Mouse (Mus musculus) thymus, postnatal 10 days (tissue): ENCODE measurements around the gene Glyctk.

Source experiments
- DNase-seq, 2 experiments: peaks; one replicate each; pipeline ENCODE4 v3.0.0; 2021; ENCODE audit warnings: low spot score in 2 of 2

Glyctk gene

DNA sequence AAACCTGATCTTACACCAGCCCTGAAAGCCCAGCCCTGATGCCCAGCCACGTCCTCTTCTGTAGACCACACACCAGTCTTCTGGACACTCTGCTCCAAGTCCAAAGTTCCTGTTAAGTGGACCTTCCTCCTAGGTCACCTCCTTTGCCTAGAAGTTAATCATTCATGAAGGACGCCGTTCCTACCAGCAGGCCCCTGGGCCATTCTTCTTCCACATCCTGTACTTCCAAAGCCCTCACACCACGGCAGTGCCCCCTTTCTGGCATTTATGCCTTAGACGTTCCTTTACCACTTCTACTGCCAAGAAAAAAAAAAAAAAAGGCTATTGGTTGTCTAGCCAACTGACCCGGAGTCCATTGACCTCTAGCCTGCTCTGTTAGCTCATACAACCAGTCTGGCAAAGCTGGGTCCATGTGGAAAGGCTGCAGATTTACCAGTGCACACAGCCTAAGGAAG lies at the start of gene Glyctk:
TSS of gene Glyctk (minus strand) at position 102 of the 455 bp plus-strand sequence.
- no peak for DNase-seq

DNA sequence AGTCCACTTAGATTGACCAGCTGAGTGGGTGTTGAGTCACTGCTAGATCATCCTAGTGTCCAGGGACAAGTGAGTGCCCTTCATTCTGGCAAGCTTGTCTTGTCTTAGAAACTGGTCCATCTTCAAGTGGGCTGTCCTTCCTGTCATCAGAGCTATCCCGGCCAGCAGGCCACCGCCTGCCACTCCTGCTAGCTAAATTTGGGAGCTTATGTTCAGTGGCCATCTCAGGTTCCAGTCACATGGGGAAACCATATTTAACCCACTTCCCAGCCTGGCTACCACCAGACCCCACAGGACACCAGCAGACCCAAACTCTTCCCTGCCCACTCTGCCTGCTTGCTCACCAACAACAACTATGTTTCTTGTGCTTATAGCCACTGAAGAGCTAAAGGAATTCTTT lies 48.6 kb upstream of the Glyctk start:
- no peak for DNase-seq

DNA sequence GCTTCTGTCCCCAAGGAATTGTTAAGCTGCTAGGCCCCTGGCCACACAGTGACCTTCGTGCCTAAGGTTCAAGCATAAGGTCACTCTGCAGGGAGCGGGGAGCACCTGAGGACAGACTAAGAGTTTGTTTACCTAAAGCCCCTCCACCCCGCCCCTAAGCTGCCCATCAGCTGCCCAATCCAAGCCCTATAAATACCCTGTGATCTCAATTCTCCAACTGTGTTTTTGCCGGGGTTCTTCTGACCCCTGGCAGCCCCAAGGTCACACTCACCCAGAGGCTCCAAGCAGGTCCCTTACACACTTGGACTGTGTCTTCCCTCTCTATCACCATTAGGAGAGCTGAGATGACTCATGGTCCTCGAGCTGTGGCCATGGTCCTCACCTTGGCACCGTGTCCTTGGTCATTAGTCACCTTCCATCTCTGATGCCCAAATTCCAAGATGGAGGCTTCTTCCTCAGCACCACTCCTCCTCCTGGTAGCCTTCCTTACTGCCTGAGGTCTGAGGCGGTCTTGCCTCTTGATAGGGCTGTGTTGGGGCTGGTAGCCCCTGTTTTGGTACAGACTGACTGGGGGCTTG lies 47.9 kb upstream of the Glyctk start:
- DNase-seq, result no peak

DNA sequence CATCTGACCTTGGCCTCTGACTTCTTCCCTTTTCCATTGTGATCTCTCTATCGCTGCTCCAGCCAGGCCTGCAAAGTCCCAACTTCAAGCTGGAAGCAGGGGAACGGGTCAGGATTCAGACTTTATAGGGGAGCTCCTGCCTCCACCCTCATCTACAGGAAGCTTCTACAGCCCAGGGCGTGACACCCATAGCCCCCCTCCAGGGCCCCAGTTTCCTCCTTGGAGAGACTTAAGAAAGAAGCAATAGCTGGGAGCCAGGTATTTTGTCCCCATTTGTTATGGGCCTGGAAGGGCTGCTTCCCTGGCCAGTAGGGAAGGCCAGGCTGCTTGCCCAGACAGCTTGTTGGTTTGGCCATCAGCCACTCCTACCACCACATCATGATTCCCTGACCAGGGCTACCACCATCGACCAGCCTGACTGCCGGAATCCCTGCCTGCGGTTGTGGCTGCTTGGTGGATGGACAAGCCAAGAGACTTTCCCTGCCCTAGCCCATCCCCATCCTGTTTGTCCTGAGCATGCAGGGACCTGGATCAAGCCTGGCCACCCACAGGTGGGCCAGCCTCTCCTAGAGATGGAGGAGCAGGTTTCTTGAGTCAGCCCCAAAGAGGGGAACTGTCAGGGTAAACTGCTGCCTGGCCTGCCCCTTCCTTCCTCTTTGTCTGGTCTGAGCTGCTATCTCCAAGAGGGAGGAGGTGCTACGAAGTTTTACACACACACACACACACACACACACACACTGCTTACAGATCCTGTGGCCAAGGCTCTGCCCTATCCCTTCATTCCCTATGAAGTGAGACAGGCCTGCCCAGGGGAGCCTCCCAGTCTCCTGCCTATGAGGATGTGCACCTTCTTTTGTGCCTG lies 46.3 kb upstream of the Glyctk start:
- no peak for DNase-seq

DNA sequence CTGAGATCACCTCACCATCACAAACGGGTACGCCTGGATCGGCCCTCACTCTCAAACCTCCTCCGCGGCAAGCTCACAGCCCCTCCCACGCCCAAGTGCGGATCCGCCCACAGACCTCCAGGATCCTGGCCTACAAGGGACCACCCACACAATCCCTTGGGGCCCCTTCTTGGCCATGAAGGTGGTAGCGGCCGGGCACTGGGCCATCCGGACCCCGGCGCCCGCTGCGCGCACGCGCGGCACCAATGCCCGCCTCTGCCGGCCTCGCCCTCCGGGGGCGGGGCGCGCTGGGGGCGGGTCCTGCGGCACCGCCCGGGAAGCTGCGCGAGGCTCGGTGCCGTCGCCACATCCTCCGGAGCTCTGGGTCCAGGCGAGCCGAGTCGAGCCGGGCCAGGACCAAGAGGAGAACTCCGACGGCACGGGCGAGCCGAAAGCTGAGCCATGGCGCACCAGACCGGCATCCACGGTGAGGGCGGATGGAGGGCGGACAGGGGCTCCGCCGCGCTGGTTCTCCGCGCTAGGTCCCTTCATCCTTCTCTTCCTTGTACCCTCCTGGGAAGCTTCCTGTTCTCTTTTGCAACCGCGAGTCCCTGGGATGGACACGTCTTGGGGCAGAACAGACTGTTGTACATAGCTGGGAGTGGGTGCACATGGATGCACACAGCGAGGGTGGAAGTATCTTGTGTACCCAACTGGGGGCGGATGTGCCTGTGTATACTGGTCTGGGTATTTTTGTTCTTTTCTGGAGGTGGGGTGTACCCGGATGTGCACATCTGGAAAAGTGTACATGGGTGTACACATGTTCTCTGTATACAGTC lies 45.1 kb upstream of the Glyctk start, which contains the start of gene Twf2:
TSS of gene Twf2 (plus strand) at position 290 of the 818 bp plus-strand sequence.
- peak; percentile 72 to 80 for DNase-seq

DNA sequence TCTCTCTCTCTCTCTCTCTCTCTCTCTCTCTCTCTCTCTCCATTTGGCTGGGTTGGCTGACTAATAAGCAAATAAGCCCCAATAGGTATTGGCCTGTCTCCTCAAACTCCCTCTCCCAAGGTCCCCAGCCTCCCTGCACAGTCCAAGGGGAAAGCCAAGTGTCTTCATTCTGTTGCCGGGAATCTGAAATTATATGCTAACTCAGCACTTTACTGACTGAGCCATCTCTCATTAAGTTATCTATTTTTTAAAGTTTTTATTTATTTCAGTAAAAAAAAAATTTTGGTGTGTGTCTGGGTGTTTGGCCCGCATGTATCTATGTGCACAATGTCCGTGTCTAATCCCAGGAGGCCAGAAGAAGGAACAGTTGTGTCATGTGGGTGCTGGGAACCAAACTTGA lies 44.0 kb upstream of the Glyctk start:
- DNase-seq, result no peak

DNA sequence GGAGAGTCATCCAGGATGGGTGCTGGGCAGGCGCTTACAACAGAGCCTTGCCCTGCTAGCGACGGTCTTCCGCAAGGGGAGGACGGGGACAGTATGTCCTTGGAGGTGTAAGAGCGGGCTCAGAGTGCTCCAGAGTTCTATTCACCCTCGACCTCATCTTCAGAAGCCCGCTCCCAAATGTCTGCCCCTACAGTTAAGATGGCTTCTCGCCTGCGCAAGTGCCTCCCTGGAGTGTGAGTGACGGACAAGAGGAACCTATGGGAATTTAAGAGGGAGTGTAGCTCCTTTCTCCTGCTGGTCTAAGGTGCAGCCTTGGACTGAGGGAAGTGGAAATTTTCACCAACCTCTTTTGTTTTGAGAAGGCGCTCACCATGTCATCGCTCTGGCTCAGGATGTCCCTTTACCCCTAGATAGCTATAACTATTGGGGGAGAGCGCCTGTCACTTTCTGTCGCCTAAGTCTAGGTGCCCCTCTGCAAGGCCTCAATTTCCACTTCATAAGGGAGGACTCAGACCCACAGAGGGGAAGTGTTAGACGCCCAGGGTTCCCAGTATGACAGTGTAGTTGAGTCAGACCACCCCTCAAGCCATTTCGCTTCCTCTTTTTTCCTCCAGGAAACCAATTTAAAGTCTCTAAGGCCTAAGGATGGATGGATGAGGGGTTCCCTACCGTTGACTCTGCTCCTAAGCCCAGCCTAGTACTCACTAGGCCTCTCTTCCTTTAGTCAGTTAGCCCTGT lies 41.8 kb upstream of the Glyctk start, which contains the start of gene Ppm1m:
TSS of gene Ppm1m (minus strand) at position 212 of the 738 bp plus-strand sequence.
- no peak for DNase-seq

DNA sequence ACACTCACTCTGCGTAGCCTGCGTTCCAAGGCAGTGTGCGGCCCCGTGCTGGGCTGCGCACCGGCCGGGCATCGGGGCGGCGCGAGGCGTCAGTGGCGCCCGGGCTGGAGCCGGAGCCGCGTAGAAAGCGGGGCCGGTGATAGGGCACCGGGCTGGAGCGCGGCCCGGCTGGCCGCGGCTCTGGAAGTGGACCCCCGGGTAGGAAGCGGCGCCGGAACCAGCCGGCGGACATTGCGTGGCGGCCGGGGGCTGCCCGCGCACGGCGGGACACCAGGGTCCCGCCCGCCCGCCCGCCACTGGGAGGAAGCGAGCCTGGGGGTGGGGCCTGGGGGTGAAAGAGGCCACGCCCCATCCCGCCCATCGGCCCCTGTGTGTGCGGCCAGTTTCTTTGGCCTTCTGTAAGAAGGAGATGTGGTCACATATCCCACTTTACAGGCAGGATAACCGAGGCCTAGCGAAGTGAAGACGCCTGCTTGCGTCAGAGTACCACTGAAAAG lies 41.1 kb upstream of the Glyctk start:
- peak in 1 of 2 experiments; percentile 51 for DNase-seq

DNA sequence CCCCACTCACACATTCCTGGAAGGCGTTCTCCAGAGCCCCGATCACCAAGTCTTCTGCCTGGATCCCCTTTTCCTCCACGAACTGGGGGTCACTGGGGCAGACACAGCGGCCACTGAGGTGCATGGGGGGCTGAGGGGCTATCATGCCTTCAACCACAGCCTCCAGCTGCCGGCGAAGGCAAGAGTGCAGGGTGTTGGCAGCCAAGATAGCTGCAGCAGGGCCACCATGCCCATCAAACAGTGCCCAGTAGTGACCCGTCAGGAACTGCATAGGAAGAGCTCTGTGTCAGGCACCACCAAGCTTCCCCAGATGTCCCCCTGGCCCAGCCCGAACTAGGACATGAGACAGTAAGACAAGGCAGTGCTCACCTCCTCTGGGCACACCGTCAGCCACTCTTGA lies 39.8 kb upstream of the Glyctk start:
- DNase-seq, result no peak

DNA sequence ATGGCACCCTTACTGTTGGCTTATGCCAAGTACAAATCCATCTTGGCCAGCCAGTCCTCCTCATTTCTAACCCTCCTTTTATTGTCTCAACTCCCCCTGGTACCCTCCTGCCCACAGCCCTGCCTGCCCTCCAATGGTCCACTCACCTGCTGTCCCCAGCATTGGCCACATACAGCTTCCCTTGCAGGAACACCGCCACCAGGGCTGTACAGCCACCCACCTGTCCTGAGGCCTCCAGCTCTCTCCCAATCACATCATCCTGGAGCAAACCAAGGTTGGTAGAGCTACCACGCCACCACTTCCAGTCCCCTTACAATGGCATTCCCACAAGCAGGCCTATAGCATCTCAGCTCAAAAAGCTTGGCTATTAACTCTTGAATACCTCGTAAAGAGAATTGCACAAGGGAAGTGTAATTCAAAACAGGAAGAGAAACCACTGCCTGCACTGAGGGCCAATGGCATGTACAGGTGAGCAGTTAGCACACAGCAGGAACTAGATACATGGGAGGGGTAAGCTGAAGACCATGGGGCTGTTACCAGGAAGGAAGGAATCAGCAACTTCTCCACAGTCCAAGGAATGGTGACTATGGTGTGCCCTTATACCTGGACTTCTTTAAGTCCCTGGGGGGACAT lies 39.3 kb upstream of the Glyctk start:
- DNase-seq, result no peak

DNA sequence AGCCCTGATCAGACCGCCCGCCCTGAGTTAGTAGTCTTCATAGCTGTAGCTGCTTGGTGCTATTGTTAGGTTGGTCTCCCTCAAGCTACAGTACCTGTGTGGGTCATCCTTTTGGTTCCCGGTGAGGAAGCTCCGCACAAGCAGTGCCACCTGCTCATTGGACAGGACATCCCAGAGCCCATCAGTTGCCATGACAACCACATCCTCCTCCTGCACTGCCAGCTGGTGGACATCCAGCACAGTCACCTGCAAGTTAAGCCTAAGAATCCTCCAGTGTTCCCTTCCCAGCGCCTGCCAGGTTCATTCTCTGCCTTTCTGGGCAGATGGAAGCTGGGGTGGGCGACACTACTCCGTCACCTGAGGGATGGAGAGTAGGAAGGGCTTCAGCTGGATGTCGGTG lies 37.8 kb upstream of the Glyctk start:
- DNase-seq, result no peak

DNA sequence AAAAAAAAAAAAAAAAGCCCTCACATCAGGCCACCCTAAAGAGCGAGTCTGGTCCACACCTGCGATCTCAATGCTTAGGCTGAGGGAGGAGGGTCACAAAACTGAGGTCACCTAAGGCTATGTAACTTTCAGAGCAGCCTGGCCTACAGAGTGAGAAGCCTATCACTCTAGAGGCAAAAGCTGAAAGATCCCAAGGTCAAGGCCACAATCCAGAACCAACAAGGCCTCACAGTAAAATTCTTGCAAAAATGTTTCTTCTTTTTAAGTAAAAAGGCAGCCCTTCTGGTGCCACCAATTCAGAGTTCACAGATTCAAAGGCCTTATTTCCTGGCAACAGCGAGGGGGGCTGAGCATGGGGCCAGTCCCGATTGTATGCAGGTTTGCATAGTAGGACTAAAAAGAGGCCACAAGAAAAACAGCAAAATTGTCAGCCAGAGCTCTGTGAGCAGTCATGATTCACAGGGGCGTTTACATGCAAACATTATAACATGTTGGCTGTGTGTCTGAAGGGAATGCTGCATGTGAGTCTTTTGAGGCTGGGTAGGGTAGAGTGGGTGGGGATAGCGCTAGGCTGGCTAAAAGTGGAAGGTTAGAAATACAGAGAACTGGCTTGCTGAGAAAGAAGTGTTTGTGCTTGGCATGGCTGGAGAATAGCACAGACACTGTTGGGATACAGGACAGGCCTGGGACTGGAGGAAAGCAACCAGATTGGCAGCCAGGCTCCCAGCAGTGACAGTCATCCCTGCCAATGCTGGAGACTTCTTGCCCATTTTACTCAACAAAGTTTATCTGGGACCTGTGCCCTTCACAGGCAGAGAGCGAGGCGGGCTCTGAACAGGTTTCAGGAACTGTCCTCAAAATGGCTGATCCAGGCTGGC lies 36.2 kb upstream of the Glyctk start:
- DNase-seq, result no peak

DNA sequence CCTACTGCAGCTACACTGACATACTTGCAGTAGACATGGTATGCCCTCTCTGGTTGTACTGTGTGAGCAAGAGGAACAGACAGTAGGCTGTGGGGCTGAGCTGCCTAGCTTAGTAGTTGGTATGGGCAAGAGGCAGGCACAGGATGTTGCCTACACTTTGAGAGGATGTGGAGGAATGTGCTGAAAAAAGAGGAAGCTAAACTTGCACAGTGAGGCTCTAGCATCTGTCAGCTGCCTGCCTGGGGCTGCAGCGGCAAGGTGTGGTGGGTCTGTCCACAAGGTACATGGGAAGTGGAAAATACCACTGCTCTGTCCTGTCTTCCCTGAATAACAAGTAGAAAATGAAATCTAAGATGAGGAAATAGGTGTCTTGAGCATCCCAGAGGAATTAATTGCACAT lies 35.1 kb upstream of the Glyctk start:
- no peak for DNase-seq

DNA sequence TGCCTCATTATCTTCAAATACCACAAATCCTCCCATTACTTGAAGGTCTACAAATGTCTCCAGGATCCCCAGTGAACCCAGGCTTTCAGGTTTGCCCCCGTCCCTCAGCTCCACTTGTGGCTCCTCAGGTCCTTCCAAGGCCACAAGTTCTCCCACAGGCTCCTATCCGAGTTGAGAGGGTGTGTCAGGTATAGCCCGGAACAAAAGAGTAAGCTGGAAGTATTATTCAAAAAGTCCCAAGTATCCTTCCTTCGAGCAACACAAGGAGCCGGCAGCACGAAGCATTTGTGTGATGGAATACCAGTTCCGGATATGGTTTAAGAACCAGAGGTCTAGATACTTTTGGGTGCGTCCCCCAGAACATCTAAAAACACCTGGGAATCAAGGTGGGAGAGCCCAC lies 34.1 kb upstream of the Glyctk start:
- DNase-seq, result no peak

DNA sequence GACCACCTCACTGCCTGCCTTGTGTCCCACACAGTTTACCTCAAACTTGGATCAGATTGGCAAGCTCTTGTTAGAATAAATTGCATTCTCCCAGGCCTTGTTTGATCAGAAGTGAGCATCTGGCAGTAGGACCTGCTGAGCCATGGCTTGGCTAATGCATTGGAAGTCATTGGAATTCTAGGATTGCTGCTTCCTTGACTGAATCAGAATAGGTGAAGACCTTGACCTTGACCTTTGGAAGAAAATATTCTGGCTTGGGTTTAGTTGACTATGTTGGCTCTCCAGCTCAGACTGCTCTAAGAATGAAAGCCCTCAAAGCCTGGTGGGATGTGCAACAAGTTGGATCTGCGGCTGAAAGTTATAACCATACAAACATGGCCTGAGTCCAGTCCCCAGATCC lies 33.4 kb upstream of the Glyctk start:
- no peak for DNase-seq

DNA sequence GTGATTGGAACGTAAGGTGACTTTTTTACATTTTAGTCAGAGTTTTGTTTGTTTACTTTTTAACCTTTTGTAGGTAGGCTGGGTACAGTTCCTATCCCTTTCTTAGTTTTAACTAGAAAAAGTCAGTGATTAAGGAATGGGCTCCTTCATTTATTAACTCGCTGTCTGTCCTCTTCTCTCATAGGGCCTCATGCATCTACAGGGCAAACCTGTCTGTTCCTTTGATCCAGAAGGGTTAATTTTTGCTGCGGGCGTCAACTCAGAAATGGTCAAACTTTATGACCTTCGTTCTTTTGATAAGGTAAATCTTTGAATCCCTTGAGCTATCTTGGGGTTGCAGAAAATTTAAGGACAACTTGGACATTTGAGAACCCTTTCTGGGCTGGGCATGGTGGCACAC lies 26.1 kb upstream of the Glyctk start:
- no peak for DNase-seq

DNA sequence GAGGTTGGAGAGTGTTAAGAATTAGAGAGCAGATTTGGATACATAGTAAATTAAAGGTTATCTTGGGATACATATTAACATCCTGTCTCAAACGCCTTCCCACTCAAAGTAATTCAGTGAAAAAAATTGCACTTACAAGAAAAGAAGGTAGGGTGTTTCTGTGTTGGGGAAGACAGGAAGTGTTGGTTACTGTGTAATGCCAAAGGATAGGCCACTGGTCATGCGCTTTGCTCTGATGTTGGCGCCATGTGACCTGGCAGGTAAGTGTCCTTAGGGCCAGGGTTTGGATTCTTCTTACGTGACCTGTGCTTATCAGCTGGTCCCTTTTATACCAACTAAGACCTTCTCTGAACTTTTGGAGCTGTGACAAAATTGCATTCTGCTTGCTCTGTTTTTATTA lies 24.2 kb upstream of the Glyctk start:
- DNase-seq, result no peak

DNA sequence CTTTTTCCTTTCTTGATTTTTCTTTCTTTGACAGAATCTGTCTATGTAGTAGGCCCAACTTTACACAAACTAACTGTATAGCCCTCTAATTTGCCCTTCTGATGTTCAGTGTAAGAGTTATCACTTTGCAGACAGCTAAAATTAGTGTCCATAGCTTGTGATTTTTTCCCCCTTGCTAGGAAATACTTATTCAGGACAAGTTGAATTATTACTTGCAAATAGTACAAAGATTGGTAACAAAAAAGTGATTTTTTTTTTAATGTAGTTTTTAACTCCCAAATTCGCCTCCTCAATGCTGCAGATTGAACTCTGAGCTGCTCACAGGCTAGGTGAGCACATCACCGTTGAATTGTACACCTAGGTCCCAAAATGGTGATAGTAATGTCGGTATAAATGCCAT lies 22.0 kb upstream of the Glyctk start:
- no peak for DNase-seq

DNA sequence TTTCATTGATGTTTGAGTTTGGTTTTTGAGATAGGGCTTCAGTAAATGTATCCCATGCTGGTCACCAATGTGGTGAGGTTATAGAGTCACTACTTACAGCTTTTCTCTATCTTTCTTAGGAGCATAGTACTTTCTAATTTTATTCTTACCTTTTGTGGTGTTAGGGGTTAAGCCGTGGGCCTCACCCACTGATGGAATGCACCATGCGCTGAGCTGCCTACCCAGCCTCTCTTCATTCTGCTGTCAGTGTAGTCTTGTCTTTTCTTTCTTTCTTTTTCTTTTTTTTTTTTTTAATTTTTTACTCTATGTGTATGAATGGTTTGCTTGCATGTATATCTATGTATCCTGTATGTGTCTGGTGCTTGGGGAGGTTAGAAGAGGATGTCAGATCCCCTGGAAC lies 21.5 kb upstream of the Glyctk start:
- DNase-seq, result no peak

DNA sequence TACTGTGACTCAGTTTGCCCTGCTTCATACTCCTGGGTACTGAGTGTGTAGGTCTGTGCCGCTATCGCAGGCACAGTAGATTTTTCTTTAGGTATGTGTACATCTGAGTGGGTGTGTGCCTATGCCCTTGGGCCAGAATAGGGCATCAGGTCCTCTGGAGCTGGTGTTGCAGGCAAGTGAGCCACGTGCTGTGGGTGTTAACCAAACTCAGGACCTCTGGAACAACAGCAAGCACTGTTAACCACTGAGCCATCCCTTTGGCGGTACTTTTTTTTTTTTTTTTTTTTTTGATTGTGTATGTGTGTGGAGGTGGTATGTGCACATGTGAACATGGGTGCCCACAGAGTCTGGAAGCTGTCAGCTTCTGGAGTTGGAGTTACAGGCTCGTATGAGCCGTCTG lies 19.9 kb upstream of the Glyctk start:
- no peak for DNase-seq
